Mouse (Mus musculus): ENCODE measurements at regions not wholly inside any gene's neighbourhood (a gene's known extent, or its start where the extent isn't known, plus 50 kb on each side); places are given as distances from the start of the nearest gene placed in this dataset.

- no peak for TF ChIP-seq CTCF (IDR thresholded peaks at IDR 0.05; ENCODE audit: borderline replicate concordance, insufficient read depth, low read length)
- TF ChIP-seq POLR2A (IDR thresholded peaks at IDR 0.05; ENCODE audit: low read depth, low read length), result no peak
Measured at GRCm38 (mm10) chr1:138362684-138363472, 89.3 kb downstream of the Atp6v1g3 start.
